Mouse (Mus musculus) adrenal gland, postnatal 36 days (tissue): ENCODE results near the gene Prpf31. TPM values are rescaled to one million over a fixed set of nuclear protein-coding genes. Genes with fewer than 3 reads are reported as not detected.
A peak's percentile ranks its signal among the peaks of the same experiment; 100 is the strongest.

Experiments
- DNase-seq, 2 experiments: peaks; one replicate each; pipeline ENCODE4 v3.0.0; 2021; ENCODE audit warnings: mixed read lengths in 1 of 2
- total RNA-seq, 2 experiments: library from RNA; stranded (reverse); gene quantifications; 2 replicates each; pipeline ENCODE4 v1.2.3; 2021

The Prpf31 gene
- total RNA-seq, 2 experiments from 2014 or later = 44.8 to 49.5 TPM

GRCm38 (mm10) chr7:3617242-3617995, 12.4 kb upstream of the Prpf31 start, which contains the start of gene Ndufa3:
TSS of gene Ndufa3 (plus strand) at chr7:3617373.
- peak; percentile 89 to 94 for DNase-seq

- no peak for DNase-seq
Measured at GRCm38 (mm10) chr7:3629030-3629429, 755 bp upstream of the Prpf31 start.

- no peak for DNase-seq
Measured at GRCm38 (mm10) chr7:3630478-3630815, 662 bp downstream of the Prpf31 start.

GRCm38 (mm10) chr7:3643412-3643811, 13.6 kb downstream of the Prpf31 start:
- DNase-seq = no peak

- DNase-seq = no peak
Measured at GRCm38 (mm10) chr7:3643843-3644242, 14.1 kb downstream of the Prpf31 start.

- DNase-seq = peak in 1 of 2 experiments; percentile 87
Measured at GRCm38 (mm10) chr7:3644348-3644671, 14.5 kb downstream of the Prpf31 start.

GRCm38 (mm10) chr7:3644672-3645487, 15.1 kb downstream of the Prpf31 start, which contains the start of gene Cnot3:
TSS of gene Cnot3 (plus strand) at chr7:3645268.
- peak; percentile 97 to 98 for DNase-seq

- DNase-seq = no peak
Measured at GRCm38 (mm10) chr7:3645488-3646025, 15.8 kb downstream of the Prpf31 start.

GRCm38 (mm10) chr7:3646188-3646587, 16.4 kb downstream of the Prpf31 start:
- DNase-seq = no peak

- no peak for DNase-seq
Measured at GRCm38 (mm10) chr7:3646641-3647040, 16.9 kb downstream of the Prpf31 start.

- DNase-seq = no peak
Measured at GRCm38 (mm10) chr7:3656966-3657365, 27.2 kb downstream of the Prpf31 start.

- DNase-seq = no peak
Measured at GRCm38 (mm10) chr7:3658578-3658977, 28.8 kb downstream of the Prpf31 start.

- DNase-seq = peak in 1 of 2 experiments; percentile 31
Measured at GRCm38 (mm10) chr7:3664524-3665214, 34.9 kb downstream of the Prpf31 start.

- DNase-seq = peak; percentile 96 to 98
Measured at GRCm38 (mm10) chr7:3665215-3666114, 35.7 kb downstream of the Prpf31 start, which contains the start of gene Leng1. TSS of gene Leng1 (minus strand) at chr7:3665840.

GRCm38 (mm10) chr7:3666921-3667391, 37.2 kb downstream of the Prpf31 start:
- peak; percentile 33 to 47 for DNase-seq

- DNase-seq = peak; percentile 84 to 90
Measured at GRCm38 (mm10) chr7:3674507-3675227, 44.9 kb downstream of the Prpf31 start.

GRCm38 (mm10) chr7:3675228-3675548, 45.4 kb downstream of the Prpf31 start:
- DNase-seq = no peak

- no peak for DNase-seq
Measured at GRCm38 (mm10) chr7:3676371-3676770, 46.6 kb downstream of the Prpf31 start.

- no peak for DNase-seq
Measured at GRCm38 (mm10) chr7:3677342-3677741, 47.6 kb downstream of the Prpf31 start, which contains the start of gene Tmc4. TSS of gene Tmc4 (minus strand) at chr7:3677553.

- no peak for DNase-seq
Measured at GRCm38 (mm10) chr7:3683908-3684550, 54.2 kb downstream of the Prpf31 start.
